In the genomic region with DNA sequence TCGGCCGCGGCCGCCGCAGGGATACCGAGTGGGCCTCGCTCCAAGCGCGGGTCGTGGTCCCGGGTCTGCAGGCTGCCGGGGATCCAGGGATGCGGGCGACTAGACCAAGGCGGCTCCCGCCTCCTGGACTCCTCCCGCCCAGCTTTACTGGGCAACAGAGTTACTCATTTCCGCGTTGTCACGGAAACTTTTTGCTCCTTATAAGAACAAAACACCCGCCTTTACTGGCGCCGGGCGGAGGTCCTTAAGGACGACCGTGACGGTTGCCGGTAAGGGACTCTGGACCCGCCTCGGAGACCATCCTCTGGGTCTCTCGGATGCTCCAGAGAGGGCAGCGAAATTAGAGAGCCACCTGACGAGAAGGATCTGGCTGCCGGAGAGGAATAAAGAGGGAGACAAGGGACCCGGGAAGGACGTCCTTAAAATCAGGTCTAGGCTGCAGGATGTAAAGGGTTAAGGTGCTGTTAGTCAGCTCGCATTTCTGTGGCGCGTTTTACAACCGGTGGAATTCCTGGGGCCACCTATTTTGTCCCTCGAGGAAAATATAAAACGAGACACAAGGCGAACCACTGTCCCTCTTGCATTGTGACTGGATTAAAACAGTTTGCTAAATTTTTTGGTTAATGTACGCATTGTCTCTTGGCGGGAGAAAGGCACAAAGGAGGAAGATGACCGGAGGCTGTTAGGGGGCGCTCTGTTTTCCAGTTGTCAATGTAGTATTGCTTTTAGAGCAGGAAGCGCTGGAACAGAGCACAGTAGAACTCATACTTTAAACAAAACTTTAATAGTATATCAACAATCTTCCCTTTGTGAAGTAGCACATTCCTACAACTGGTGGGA, we compare ENCODE assay signal across 8 mouse cellular contexts. TPM values are rescaled to one million over a fixed set of nuclear protein-coding genes. Genes with fewer than 3 reads are reported as not detected.
DNase-seq lines count a peak whose midpoint lies in the region; ATAC-seq lines count a peak whose summit lies in the region.

A gene (minus strand): TSS at position 162 of the 840 bp plus-strand sequence.
A gene (minus strand): TSS at position 174 of the 840 bp plus-strand sequence.

- peak within 1 kb of the TSS; percentile 88 to 93 for H3K4me3 ChIP-seq in heart, embryonic 14.5 days (ENCODE audit: control insufficient read depth in 1 of 2, insufficient read depth in 1 of 2, low read depth in 1 of 2, low read length in 2 of 2)
- peak within 1 kb of the TSS; percentile 83 for H3K4me3 ChIP-seq in liver, embryonic 12.5 days
- H3K4me3 ChIP-seq in stomach, embryonic 14.5 days (ENCODE audit: low read depth, low read length) = peak within 1 kb of the TSS; percentile 88

- H3K4me2 ChIP-seq in heart, embryonic 14.5 days (ENCODE audit: low read length) = peak within 1 kb of the TSS; percentile 84
- peak within 1 kb of the TSS; percentile 90 for H3K4me2 ChIP-seq in liver, embryonic 12.5 days
- peak within 1 kb of the TSS; percentile 81 for H3K4me2 ChIP-seq in stomach, embryonic 14.5 days (replicated peaks; ENCODE audit: low read depth, low read length)

- ATAC-seq in erythroid progenitor cell, adult 5-6 weeks (replicated peaks; ENCODE audit: low FRiP score, poor library complexity, severe bottlenecking) = peak; percentile 79
- ATAC-seq in heart, embryonic 14.5 days (ENCODE audit: insufficient number of reproducible peaks, insufficient read depth, low FRiP score, low read depth) = peak; percentile 77
- ATAC-seq in liver, embryonic 12.5 days = peak; percentile 81
- ATAC-seq in stomach, embryonic 14.5 days (ENCODE audit: insufficient number of reproducible peaks, insufficient read depth, low FRiP score, low read depth) = peak; percentile 76

- peak; percentile 95 for DNase-seq in 3T3-L1 (ENCODE audit: low read depth, low spot score)
- peak; percentile 81 for DNase-seq in adrenal gland, postnatal 10 days
- peak; percentile 89 for DNase-seq in kidney, postnatal 10 days
- DNase-seq in naive thymus-derived CD4-positive, alpha-beta T cell, adult 2 months (ENCODE audit: low read depth) = peak; percentile 92

- H3K4me1 ChIP-seq in heart, embryonic 14.5 days (ENCODE audit: control insufficient read depth in 2 of 2, insufficient read depth in 2 of 2, low read length in 2 of 2) = peaks cover 9 to 40% of the 10 kb centered on the region in 2 experiments
- peaks cover 28% of the 10 kb centered on the region for H3K4me1 ChIP-seq in liver, embryonic 12.5 days
- H3K4me1 ChIP-seq in stomach, embryonic 14.5 days (ENCODE audit: control insufficient read depth, insufficient read depth, low read length) = peaks cover 18% of the 10 kb centered on the region

- H3K27me3 ChIP-seq in heart, embryonic 14.5 days (ENCODE audit: control insufficient read depth, insufficient read depth, low read length) = no peaks in the 10 kb centered on the region
- H3K27me3 ChIP-seq in liver, embryonic 12.5 days (replicated peaks) = no peaks in the 10 kb centered on the region
- H3K27me3 ChIP-seq in stomach, embryonic 14.5 days (ENCODE audit: control insufficient read depth, insufficient read depth, low read length) = no peaks in the 10 kb centered on the region

- no peaks in the 10 kb centered on the region for H3K36me3 ChIP-seq in heart, embryonic 14.5 days (ENCODE audit: control insufficient read depth, insufficient read depth, low read length)
- no peaks in the 10 kb centered on the region for H3K36me3 ChIP-seq in liver, embryonic 12.5 days
- H3K36me3 ChIP-seq in stomach, embryonic 14.5 days (ENCODE audit: control insufficient read depth, insufficient read depth, low read length) = no peaks in the 10 kb centered on the region

- H3K9ac ChIP-seq in heart, embryonic 14.5 days (ENCODE audit: low read length) = peak within 1 kb of the TSS; percentile 97
- H3K9ac ChIP-seq in liver, embryonic 12.5 days = peak within 1 kb of the TSS; percentile 83
- H3K9ac ChIP-seq in stomach, embryonic 14.5 days (replicated peaks; ENCODE audit: low read depth, low read length) = peak within 1 kb of the TSS; percentile 77

- peak within 1 kb of the TSS; percentile 95 to 98 for H3K27ac ChIP-seq in heart, embryonic 14.5 days (replicated peaks in 1 of 2; ENCODE audit: control insufficient read depth in 1 of 2, insufficient read depth in 1 of 2, low read depth in 2 of 2, low read length in 2 of 2)
- peak within 1 kb of the TSS; percentile 80 for H3K27ac ChIP-seq in liver, embryonic 12.5 days
- peak within 1 kb of the TSS; percentile 94 for H3K27ac ChIP-seq in stomach, embryonic 14.5 days (ENCODE audit: low read length)

- H3K9me3 ChIP-seq in heart, embryonic 14.5 days (ENCODE audit: control insufficient read depth, low read length) = no peaks in the 10 kb centered on the region
- H3K9me3 ChIP-seq in liver, embryonic 12.5 days (replicated peaks) = no peaks in the 10 kb centered on the region
- H3K9me3 ChIP-seq in stomach, embryonic 14.5 days (ENCODE audit: control insufficient read depth, low read depth, low read length) = no peaks in the 10 kb centered on the region

- WGBS in heart, embryonic 14.5 days = under 1% methylated on average over 48 of the region's 48 CpGs
- WGBS in liver, embryonic 12.5 days (ENCODE audit: insufficient replicate concordance) = 1% methylated on average over 48 of the region's 48 CpGs
- 0% methylated on average over 48 of the region's 48 CpGs for WGBS in stomach, embryonic 14.5 days

RNA-seq across cellular contexts. Expression of the first gene that starts in this region (rescaled TPM):
- total RNA-seq in adrenal gland, postnatal 10 days (2021) = not detected
- total RNA-seq in erythroid progenitor cell, adult 5-6 weeks (2015; ENCODE audit: low replicate concordance) = not detected in 2 replicates
- total RNA-seq in erythroid progenitor cell, adult 5-6 weeks (2017; ENCODE audit: low replicate concordance) = not detected in 2 replicates
- polyA plus RNA-seq in heart, embryonic 14.5 days (2014; fragmentation: Nextera tagmentation; extraction: Ambion mirVana) = 0.16 TPM in 2 replicates
- polyA plus RNA-seq in liver, embryonic 12.5 days (2016; fragmentation: Nextera tagmentation; extraction: Ambion mirVana) = 0.04 TPM in 1 of 2 replicates, not detected in the other
- polyA plus RNA-seq in stomach, embryonic 14.5 days (2014; fragmentation: Nextera tagmentation; extraction: Ambion mirVana) = 0.21 and 0.97 TPM in 2 replicates

RNA-seq across cellular contexts. Expression of the second gene that starts in this region (rescaled TPM):
- 10 to 100 TPM; 11.7 to 14.5 TPM for total RNA-seq in adrenal gland, postnatal 10 days (2021)
- 5.8 and 11.7 TPM in 2 replicates for total RNA-seq in erythroid progenitor cell, adult 5-6 weeks (2015; ENCODE audit: low replicate concordance)
- total RNA-seq in erythroid progenitor cell, adult 5-6 weeks (2017; ENCODE audit: low replicate concordance) = 1.6 and 2.3 TPM in 2 replicates
- polyA plus RNA-seq in heart, embryonic 14.5 days (2014; fragmentation: Nextera tagmentation; extraction: Ambion mirVana) = 15.8 and 16.4 TPM in 2 replicates
- 5.3 and 5.9 TPM in 2 replicates for polyA plus RNA-seq in liver, embryonic 12.5 days (2016; fragmentation: Nextera tagmentation; extraction: Ambion mirVana)
- 9.3 and 11.0 TPM in 2 replicates for polyA plus RNA-seq in stomach, embryonic 14.5 days (2014; fragmentation: Nextera tagmentation; extraction: Ambion mirVana)

Comparison
In these comparisons a context has a peak if more than half of its experiments do, and no peak if none do; other contexts are left out.
1. Peak in every context shown above with its lines: DNase-seq, ATAC-seq, H3K4me3 ChIP-seq and H3K27ac ChIP-seq.